ENCODE assay signal across 25 mouse cellular contexts in the genomic region with DNA sequence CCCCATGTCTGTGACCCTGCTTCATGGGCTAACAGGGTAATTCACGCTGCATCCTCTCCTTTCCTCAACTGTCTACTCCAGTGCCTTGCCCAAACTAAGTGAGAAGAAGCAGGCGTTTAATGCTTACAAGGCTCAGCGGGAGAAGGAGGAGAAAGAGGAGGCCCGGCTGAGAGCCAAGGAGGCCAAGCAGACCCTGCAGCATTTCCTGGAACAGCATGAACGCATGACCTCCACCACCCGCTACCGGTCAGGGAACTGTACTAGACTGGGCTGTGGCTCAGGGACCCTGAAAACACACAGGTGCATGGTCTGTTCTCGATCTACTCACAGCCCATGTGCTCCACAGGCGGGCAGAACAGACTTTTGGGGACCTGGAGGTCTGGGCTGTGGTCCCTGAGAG. TPM values are rescaled to one million over a fixed set of nuclear protein-coding genes. Genes with fewer than 3 reads are reported as not detected.
"Had no signal": no experiment of that assay in that cellular context is flagged by ENCODE, and none has a peak within 500 bp of the region (broad histone marks: within the 10 kb centered on the region; RNA-seq: fewer than 3 reads in every experiment).

No protein-coding gene starts in this region.

- ATAC-seq: liver, postnatal 0 days; lung, postnatal 0 days; midbrain, embryonic 13.5 days; midbrain, embryonic 15.5 days had no signal

- H3K27ac ChIP-seq: lung, embryonic 15.5 days; macrophage; midbrain, embryonic 13.5 days; midbrain, embryonic 15.5 days; neural tube, embryonic 13.5 days; neural tube, embryonic 15.5 days had no signal

- H3K4me3 ChIP-seq: lung, embryonic 15.5 days; megakaryocyte, embryonic 14.5 days; midbrain, embryonic 13.5 days; midbrain, embryonic 15.5 days; neural tube, embryonic 13.5 days; neural tube, embryonic 15.5 days had no signal

- H3K9me3 ChIP-seq: lung, embryonic 15.5 days; megakaryocyte, embryonic 14.5 days; midbrain, embryonic 13.5 days; midbrain, embryonic 15.5 days; neural tube, embryonic 13.5 days; neural tube, embryonic 15.5 days had no signal

- H3K4me1 ChIP-seq: lung, embryonic 15.5 days; midbrain, embryonic 13.5 days; midbrain, embryonic 15.5 days; neural tube, embryonic 15.5 days had no signal

- H3K4me2 ChIP-seq: lung, embryonic 15.5 days; midbrain, embryonic 13.5 days; midbrain, embryonic 15.5 days; neural tube, embryonic 13.5 days; neural tube, embryonic 15.5 days had no signal

- H3K27me3 ChIP-seq: lung, embryonic 15.5 days; midbrain, embryonic 13.5 days; midbrain, embryonic 15.5 days; neural tube, embryonic 13.5 days; neural tube, embryonic 15.5 days had no signal

- DNase-seq: liver, postnatal 0 days; lung, adult 2 months; lung, postnatal 14 days; lung, postnatal 36 days; retina, postnatal 1 day; right cerebral cortex, adult 18-20 months; right cerebral cortex, postnatal 25 days; right cerebral cortex, postnatal 4 days; spleen, adult 18-20 months; thymus, adult 18-20 months; thymus, postnatal 14 days; thymus, postnatal 36 days had no signal

- H3K9ac ChIP-seq: liver, postnatal 0 days; lung, embryonic 15.5 days; midbrain, embryonic 13.5 days; midbrain, embryonic 15.5 days; neural tube, embryonic 13.5 days; neural tube, embryonic 15.5 days had no signal

RNA-seq across cellular contexts. Expression of gene Fam186b, which starts 11.8 kb away (rescaled TPM):
- total RNA-seq: megakaryocyte progenitor cell, adult 5-6 weeks; monocyte, adult 5-6 weeks had no signal
- polyA plus RNA-seq: liver, postnatal 0 days; lung, adult 2 months; lung, postnatal 0 days; macrophage; neural tube, embryonic 11.5 days; small intestine, adult 2 months; stomach, embryonic 14.5 days had no signal
